ENCODE assay signal across 11 mouse cellular contexts in genomic region chr11:96775665-96776064, GRCm38 (mm10). TPM values are rescaled to one million over a fixed set of nuclear protein-coding genes. Genes with fewer than 3 reads are reported as not detected.
DNase-seq lines count a peak whose midpoint lies in the region; ATAC-seq and TF ChIP-seq lines count a peak whose summit lies in the region.
"Had no signal": no experiment of that assay in that cellular context is flagged by ENCODE, and none has a peak within 500 bp of the region (broad histone marks: within the 10 kb centered on the region; RNA-seq: fewer than 3 reads in every experiment).

No protein-coding gene starts in this region.

- H3K4me3 ChIP-seq in layer of hippocampus, adult 2 months, result peak overlapping the region; percentile 3
- peak overlapping the region; percentile 27 for H3K4me3 ChIP-seq in brown adipose tissue, adult 24 weeks (ENCODE audit: insufficient read depth, low read depth, low read length)
- no peak overlapping the region for H3K4me3 ChIP-seq in midbrain, embryonic 16.5 days (ENCODE audit: low read depth, low read length)
- H3K4me3 ChIP-seq: heart, embryonic 10.5 days had no signal

- H3K4me2 ChIP-seq in midbrain, embryonic 16.5 days (ENCODE audit: low read length), result peak overlapping the region; percentile 15; the same call in 1 of the 2 replicates

- no peaks in the 10 kb centered on the region for H3K27me3 ChIP-seq in midbrain, embryonic 16.5 days (ENCODE audit: control insufficient read depth, insufficient read depth, low read depth, low read length)

- H3K4me1 ChIP-seq in brown adipose tissue, adult 24 weeks (ENCODE audit: control insufficient read depth, insufficient read depth, insufficient read length, low read length), result peaks cover 4% of the 10 kb centered on the region; the same call in 1 of the 2 replicates
- H3K4me1 ChIP-seq in midbrain, embryonic 16.5 days (ENCODE audit: control insufficient read depth, insufficient read depth, low read length), result peaks cover 22% of the 10 kb centered on the region

- H3K36me3 ChIP-seq in midbrain, embryonic 16.5 days (ENCODE audit: control insufficient read depth, insufficient read depth, low read length), result peaks cover 4% of the 10 kb centered on the region; the same call in 1 of the 2 replicates

- no peaks in the 10 kb centered on the region for H3K9me3 ChIP-seq in midbrain, embryonic 16.5 days (replicated peaks; ENCODE audit: control insufficient read depth, low read length, poor library complexity, severe bottlenecking)
- H3K9me3 ChIP-seq: G1E; heart, embryonic 10.5 days had no signal

- peak; percentile 11 for ATAC-seq in CD4-positive, CD25-positive, alpha-beta regulatory T cell, adult 4 months
- ATAC-seq in midbrain, embryonic 16.5 days, result no peak

- no peak overlapping the region for H3K9ac ChIP-seq in midbrain, embryonic 16.5 days (ENCODE audit: low read depth, low read length)

- DNase-seq in layer of hippocampus, adult 2 months (ENCODE audit: low spot score in 2 of 2), result no peak
- DNase-seq in layer of hippocampus, adult 9-11 months, result no peak
- no peak for DNase-seq in left cerebral cortex, postnatal 4 days
- no peak for DNase-seq in adrenal gland, adult 2 months
- DNase-seq: cerebellum, postnatal 14 days; kidney, postnatal 14 days had no signal

- intact Hi-C loops in left cerebral cortex, postnatal 4 days (cut with DNase I), result loop anchor here (5.0 kb wide), 1 partner anchor 493 kb away; the partner anchor contains the start of gene Hoxb8

- no peak for TF ChIP-seq CTCF in layer of hippocampus, adult 2 months (conservative IDR thresholded peaks at IDR 0.05)

- WGBS in midbrain, embryonic 16.5 days, result 63% methylated on average over 7 of the region's 7 CpGs

- H3K27ac ChIP-seq in layer of hippocampus, adult 2 months, result peak overlapping the region; percentile 61
- H3K27ac ChIP-seq in brown adipose tissue, adult 24 weeks (replicated peaks; ENCODE audit: low read depth, low read length), result peak overlapping the region; percentile 93
- no peak overlapping the region for H3K27ac ChIP-seq in midbrain, embryonic 16.5 days (ENCODE audit: low read length)
- H3K27ac ChIP-seq: heart, embryonic 10.5 days had no signal

RNA-seq across cellular contexts. Expression of gene Snx11, which starts 1.7 kb away (rescaled TPM):
- 10 to 100 TPM; 52.5 to 56.7 TPM for total RNA-seq in layer of hippocampus, adult 2 months (2021)
- polyA plus RNA-seq in CD4-positive, CD25-positive, alpha-beta regulatory T cell, adult 4 months (2017; shearing (Covaris generic)), result 10 to 100 TPM; 11.7 to 21.8 TPM
- polyA plus RNA-seq in brown adipose tissue, adult 24 weeks (2012; ENCODE audit: insufficient read depth, insufficient read length, missing spikeins), result 4.0 and 7.6 TPM in 2 replicates
- polyA plus RNA-seq in midbrain, embryonic 16.5 days (2015; fragmentation: Nextera tagmentation; extraction: Ambion mirVana), result 46.7 TPM in 2 replicates
- 10 to 100 TPM; 46.3 to 50.4 TPM for total RNA-seq in left cerebral cortex, postnatal 4 days (2021)
- total RNA-seq in adrenal gland, adult 2 months (2021), result 10 to 100 TPM; 22.7 to 31.2 TPM
- polyA plus RNA-seq in adrenal gland, adult 2 months (2012; rRNA removed), result 12.4 and 12.6 TPM in 2 replicates

RNA-seq across cellular contexts. Expression of gene Cbx1, which starts 13.3 kb away (rescaled TPM):
- total RNA-seq in layer of hippocampus, adult 2 months (2021), result 10 to 100 TPM; 44.6 to 47.4 TPM
- 10 to 100 TPM; 50.8 to 52.7 TPM for polyA plus RNA-seq in CD4-positive, CD25-positive, alpha-beta regulatory T cell, adult 4 months (2017; shearing (Covaris generic))
- polyA plus RNA-seq in brown adipose tissue, adult 24 weeks (2012; ENCODE audit: insufficient read depth, insufficient read length, missing spikeins), result 24.3 and 31.2 TPM in 2 replicates
- 56.2 and 66.3 TPM in 2 replicates for polyA plus RNA-seq in midbrain, embryonic 16.5 days (2015; fragmentation: Nextera tagmentation; extraction: Ambion mirVana)
- total RNA-seq in left cerebral cortex, postnatal 4 days (2021), result 10 to 100 TPM; 79.3 to 79.5 TPM
- 10 to 100 TPM; 65.7 to 72.8 TPM for total RNA-seq in adrenal gland, adult 2 months (2021)
- 40.0 and 58.2 TPM in 2 replicates for polyA plus RNA-seq in adrenal gland, adult 2 months (2012; rRNA removed)

RNA-seq across cellular contexts. Expression of gene Nfe2l1, which starts 54.1 kb away (rescaled TPM):
- total RNA-seq in layer of hippocampus, adult 2 months (2021), result 100 to 1,000 TPM; 221 to 229 TPM
- 10 to 100 TPM; 21.3 to 26.1 TPM for polyA plus RNA-seq in CD4-positive, CD25-positive, alpha-beta regulatory T cell, adult 4 months (2017; shearing (Covaris generic))
- 333 and 448 TPM in 2 replicates for polyA plus RNA-seq in brown adipose tissue, adult 24 weeks (2012; ENCODE audit: insufficient read depth, insufficient read length, missing spikeins)
- 79.1 and 81.8 TPM in 2 replicates for polyA plus RNA-seq in midbrain, embryonic 16.5 days (2015; fragmentation: Nextera tagmentation; extraction: Ambion mirVana)
- total RNA-seq in left cerebral cortex, postnatal 4 days (2021), result 100 to 1,000 TPM; 108 to 115 TPM
- total RNA-seq in adrenal gland, adult 2 months (2021), result 100 to 1,000 TPM; 497 to 817 TPM
- polyA plus RNA-seq in adrenal gland, adult 2 months (2012; rRNA removed), result 504 and 806 TPM in 2 replicates
